Mouse (Mus musculus): Measurements from ENCODE around the gene Pak1. TPM values are rescaled to one million over a fixed set of nuclear protein-coding genes. Genes with fewer than 3 reads are reported as not detected.

The Pak1 gene
- polyA plus RNA-seq (2014; fragmentation: Nextera tagmentation; extraction: Ambion mirVana): 5.5 and 8.7 TPM in 2 replicates

GRCm38 (mm10) chr7:97788190-97788668 lies at the start of gene Pak1:
TSS of gene Pak1 (plus strand) at chr7:97788541.
- Histone ChIP-seq H3K4me1 (ENCODE audit: control insufficient read depth, insufficient read depth, low read length) (no peaks in the 10 kb centered on the region), H3K27ac (ENCODE audit: low read depth, low read length) (no peak within 1 kb of the TSS), H3K27me3 (ENCODE audit: control insufficient read depth, insufficient read depth, low read length) (peaks cover 33% of the 10 kb centered on the region), H3K9ac (ENCODE audit: low read depth, low read length) (peak within 1 kb of the TSS; percentile 77), H3K36me3 (ENCODE audit: control insufficient read depth, insufficient read depth, low read length) (no peaks in the 10 kb centered on the region), H3K4me3 (ENCODE audit: low read depth, low read length) (peak within 1 kb of the TSS; percentile 83), H3K4me2 (peak within 1 kb of the TSS; percentile 99), H3K9me3 (replicated peaks; ENCODE audit: control insufficient read depth, low read length) (no peaks in the 10 kb centered on the region)
- WGBS (ENCODE audit: insufficient replicate concordance): under 1% methylated on average over 41 of the region's 46 CpGs
- ATAC-seq (replicated peaks; ENCODE audit: insufficient number of reproducible peaks, low FRiP score, low TSS enrichment): peak; percentile 88

GRCm38 (mm10) chr7:97740948-97741347 lies 47.4 kb upstream of the Pak1 start:
- no peaks in the 10 kb centered on the region for H3K9me3 ChIP-seq (replicated peaks; ENCODE audit: control insufficient read depth, low read length)
- H3K4me1 ChIP-seq (ENCODE audit: control insufficient read depth, insufficient read depth, low read length): peaks cover 5% of the 10 kb centered on the region; the same call in 1 of the 2 replicates
- no peaks in the 10 kb centered on the region for H3K27me3 ChIP-seq (ENCODE audit: control insufficient read depth, insufficient read depth, low read length)
- no peak overlapping the region for H3K9ac ChIP-seq (ENCODE audit: low read depth, low read length)
- H3K27ac ChIP-seq (ENCODE audit: low read depth, low read length): no peak overlapping the region
- no peaks in the 10 kb centered on the region for H3K36me3 ChIP-seq (ENCODE audit: control insufficient read depth, insufficient read depth, low read length)
- 77% methylated on average over 10 of the region's 10 CpGs for WGBS (ENCODE audit: insufficient replicate concordance)
- ATAC-seq (replicated peaks; ENCODE audit: insufficient number of reproducible peaks, low FRiP score, low TSS enrichment): no peak
- no peak overlapping the region for H3K4me2 ChIP-seq
- no peak overlapping the region for H3K4me3 ChIP-seq (ENCODE audit: low read depth, low read length)

- Histone ChIP-seq H3K4me2 (no peak overlapping the region), H3K9me3 (replicated peaks; ENCODE audit: control insufficient read depth, low read length) (no peaks in the 10 kb centered on the region), H3K27ac (ENCODE audit: low read depth, low read length) (no peak overlapping the region), H3K9ac (ENCODE audit: low read depth, low read length) (no peak overlapping the region), H3K4me3 (ENCODE audit: low read depth, low read length) (no peak overlapping the region), H3K27me3 (ENCODE audit: control insufficient read depth, insufficient read depth, low read length) (no peaks in the 10 kb centered on the region), H3K4me1 (ENCODE audit: control insufficient read depth, insufficient read depth, low read length) (peaks cover 5% of the 10 kb centered on the region; the same call in 1 of the 2 replicates), H3K36me3 (ENCODE audit: control insufficient read depth, insufficient read depth, low read length) (no peaks in the 10 kb centered on the region)
- WGBS (ENCODE audit: insufficient replicate concordance): 32% methylated on average over 1 of the region's 1 CpGs
- no peak for ATAC-seq (replicated peaks; ENCODE audit: insufficient number of reproducible peaks, low FRiP score, low TSS enrichment)
These were observed 46.5 kb upstream of the Pak1 start for GRCm38 (mm10) chr7:97741756-97742291.

GRCm38 (mm10) chr7:97745299-97745698 lies 43.0 kb upstream of the Pak1 start:
- WGBS (ENCODE audit: insufficient replicate concordance): 18% methylated on average over 3 of the region's 3 CpGs
- no peak for ATAC-seq (replicated peaks; ENCODE audit: insufficient number of reproducible peaks, low FRiP score, low TSS enrichment)

GRCm38 (mm10) chr7:97747176-97747707 lies 41.1 kb upstream of the Pak1 start:
- no peaks in the 10 kb centered on the region for H3K27me3 ChIP-seq (ENCODE audit: control insufficient read depth, insufficient read depth, low read length)
- H3K4me3 ChIP-seq (ENCODE audit: low read depth, low read length): no peak overlapping the region
- H3K36me3 ChIP-seq (ENCODE audit: control insufficient read depth, insufficient read depth, low read length): no peaks in the 10 kb centered on the region
- no peak for ATAC-seq (replicated peaks; ENCODE audit: insufficient number of reproducible peaks, low FRiP score, low TSS enrichment)
- no peak overlapping the region for H3K27ac ChIP-seq (ENCODE audit: low read depth, low read length)
- no peaks in the 10 kb centered on the region for H3K9me3 ChIP-seq (replicated peaks; ENCODE audit: control insufficient read depth, low read length)
- H3K4me1 ChIP-seq (ENCODE audit: control insufficient read depth, insufficient read depth, low read length): no peaks in the 10 kb centered on the region
- no peak overlapping the region for H3K4me2 ChIP-seq
- no peak overlapping the region for H3K9ac ChIP-seq (ENCODE audit: low read depth, low read length)
- WGBS (ENCODE audit: insufficient replicate concordance): 57% methylated on average over 4 of the region's 4 CpGs

More at GRCm38 (mm10) chr7:97745299-97745698, 43.0 kb upstream of the Pak1 start:
- Histone ChIP-seq H3K36me3 (ENCODE audit: control insufficient read depth, insufficient read depth, low read length) (no peaks in the 10 kb centered on the region), H3K27ac (ENCODE audit: low read depth, low read length) (no peak overlapping the region), H3K4me1 (ENCODE audit: control insufficient read depth, insufficient read depth, low read length) (no peaks in the 10 kb centered on the region), H3K9ac (ENCODE audit: low read depth, low read length) (no peak overlapping the region), H3K4me3 (ENCODE audit: low read depth, low read length) (no peak overlapping the region), H3K4me2 (no peak overlapping the region), H3K27me3 (ENCODE audit: control insufficient read depth, insufficient read depth, low read length) (no peaks in the 10 kb centered on the region), H3K9me3 (replicated peaks; ENCODE audit: control insufficient read depth, low read length) (no peaks in the 10 kb centered on the region)

DNA sequence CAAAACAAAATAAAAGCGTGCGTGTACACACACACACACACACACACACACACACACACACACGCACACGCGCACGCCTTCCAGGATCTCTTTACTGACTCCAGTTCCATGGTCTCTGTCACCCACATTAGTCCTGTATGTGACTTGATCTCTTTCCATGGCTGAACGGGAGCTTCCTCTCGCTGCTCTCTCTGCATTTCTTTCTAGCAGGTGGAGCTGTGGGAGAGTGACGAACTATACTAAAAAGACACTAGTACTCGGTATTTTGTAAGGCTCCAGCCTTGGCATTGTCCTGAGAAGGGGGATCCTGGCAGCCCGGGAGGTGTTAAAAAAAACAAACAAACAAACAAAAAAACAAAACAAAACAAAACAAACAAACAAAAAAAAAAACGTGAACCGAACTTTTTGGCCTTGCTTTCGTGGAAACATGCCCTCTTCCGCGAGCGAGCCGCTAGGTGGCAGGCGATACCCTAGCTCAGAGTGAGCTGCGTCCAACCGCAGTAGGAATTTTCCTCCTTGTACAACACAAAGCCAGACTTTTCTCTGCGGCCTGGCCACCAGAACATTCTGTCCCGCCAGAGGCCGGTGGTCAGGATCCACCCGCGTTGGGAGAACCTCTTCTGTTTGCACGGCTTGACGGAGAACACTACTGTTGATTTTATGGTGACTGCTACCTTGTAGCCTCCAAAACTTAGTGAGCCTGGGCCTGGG lies 40.4 kb upstream of the Pak1 start:
- H3K4me3 ChIP-seq (ENCODE audit: low read depth, low read length): no peak overlapping the region
- 0 out of 2 replicates have a peak overlapping the region, but pooled peaks have one; percentile 22 for H3K9ac ChIP-seq (ENCODE audit: low read depth, low read length)
- no peak overlapping the region for H3K27ac ChIP-seq (ENCODE audit: low read depth, low read length)
- no peaks in the 10 kb centered on the region for H3K36me3 ChIP-seq (ENCODE audit: control insufficient read depth, insufficient read depth, low read length)
- no peaks in the 10 kb centered on the region for H3K9me3 ChIP-seq (replicated peaks; ENCODE audit: control insufficient read depth, low read length)
- H3K27me3 ChIP-seq (ENCODE audit: control insufficient read depth, insufficient read depth, low read length): no peaks in the 10 kb centered on the region
- 0 out of 2 replicates have a peak, but pooled peaks have one; percentile 44 for ATAC-seq (replicated peaks; ENCODE audit: insufficient number of reproducible peaks, low FRiP score, low TSS enrichment)
- H3K4me2 ChIP-seq: peak overlapping the region; percentile 49
- 25% methylated on average over 28 of the region's 28 CpGs for WGBS (ENCODE audit: insufficient replicate concordance)
- H3K4me1 ChIP-seq (ENCODE audit: control insufficient read depth, insufficient read depth, low read length): no peaks in the 10 kb centered on the region

DNA sequence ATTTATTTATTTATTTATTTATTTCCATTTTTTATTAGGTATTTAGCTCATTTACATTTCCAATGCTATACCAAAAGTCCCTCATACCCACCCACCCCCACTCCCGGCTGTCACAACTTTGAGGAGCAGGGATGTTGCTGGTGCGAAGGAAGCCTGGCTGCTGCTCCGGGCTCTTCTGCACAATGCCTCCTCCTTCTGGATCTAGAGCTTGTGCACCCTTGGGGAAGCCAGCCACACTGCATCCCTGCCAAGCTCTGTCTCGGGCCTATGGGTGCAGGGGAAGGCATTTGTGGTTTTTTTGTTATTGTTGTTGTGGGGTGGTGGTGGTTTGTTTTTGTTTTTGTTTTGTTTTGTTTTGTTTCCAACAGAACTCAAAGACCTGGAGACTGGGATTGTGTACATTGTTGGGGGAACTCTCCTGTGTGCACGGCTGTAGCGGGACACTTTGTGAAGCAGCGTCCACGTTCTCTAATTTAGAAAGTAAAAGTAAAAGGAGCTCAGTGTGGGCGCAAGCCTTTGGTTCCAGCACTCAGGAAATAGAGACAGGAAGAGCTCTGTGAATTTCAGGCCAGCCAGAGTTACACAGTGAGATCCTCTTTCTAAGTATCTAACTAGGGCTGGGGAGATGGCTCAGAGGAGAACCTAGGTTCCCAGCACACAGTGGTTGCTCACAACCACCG lies 39.7 kb upstream of the Pak1 start:
- WGBS (ENCODE audit: insufficient replicate concordance): 56% methylated on average over 10 of the region's 10 CpGs
- Histone ChIP-seq H3K9ac (ENCODE audit: low read depth, low read length) (no peak overlapping the region), H3K9me3 (replicated peaks; ENCODE audit: control insufficient read depth, low read length) (no peaks in the 10 kb centered on the region), H3K4me3 (ENCODE audit: low read depth, low read length) (no peak overlapping the region), H3K4me2 (peak overlapping the region; percentile 49), H3K36me3 (ENCODE audit: control insufficient read depth, insufficient read depth, low read length) (no peaks in the 10 kb centered on the region), H3K27me3 (ENCODE audit: control insufficient read depth, insufficient read depth, low read length) (no peaks in the 10 kb centered on the region), H3K27ac (ENCODE audit: low read depth, low read length) (no peak overlapping the region), H3K4me1 (ENCODE audit: control insufficient read depth, insufficient read depth, low read length) (no peaks in the 10 kb centered on the region)
- ATAC-seq (replicated peaks; ENCODE audit: insufficient number of reproducible peaks, low FRiP score, low TSS enrichment): no peak
